Mouse (Mus musculus) 3T3-L1 (cell line): ENCODE results near the gene Itga9.

Source experiments
- DNase-seq: peaks from one replicate; pipeline ENCODE4 v3.0.0-alpha.2; 2015; ENCODE audit warnings: low read depth, low spot score

Itga9 gene

GRCm38 (mm10) chr9:118944388-118944787 is 337.9 kb downstream of the Itga9 start:
- DNase-seq, result no peak

GRCm38 (mm10) chr9:118948486-118948885 is 342.0 kb downstream of the Itga9 start:
- no peak for DNase-seq

GRCm38 (mm10) chr9:118949124-118949523 is 342.6 kb downstream of the Itga9 start:
- DNase-seq, result no peak

GRCm38 (mm10) chr9:118949654-118950053 is 343.2 kb downstream of the Itga9 start:
- no peak for DNase-seq

- no peak for DNase-seq
These were observed 343.6 kb downstream of the Itga9 start for GRCm38 (mm10) chr9:118950061-118950460.
